In genomic region chr10:61453171-61453570, GRCm38 (mm10) we compare ENCODE assay signal across 11 mouse cellular contexts. TPM values are rescaled to one million over a fixed set of nuclear protein-coding genes. Genes with fewer than 3 reads are reported as not detected.
DNase-seq lines count a peak whose midpoint lies in the region; ATAC-seq and TF ChIP-seq lines count a peak whose summit lies in the region.
"Not testable (repeated sequence)": the region's sequence is repeated elsewhere in the genome, so short reads cannot be mapped to it uniquely, and the experiment has no call there.
"Had no signal": no experiment of that assay in that cellular context is flagged by ENCODE, and none has a peak within 500 bp of the region (broad histone marks: within the 10 kb centered on the region; RNA-seq: fewer than 3 reads in every experiment).

No protein-coding gene starts in this region.

- not testable (repeated sequence) for H3K27me3 ChIP-seq in embryonic facial prominence, embryonic 12.5 days; forebrain, embryonic 15.5 days; hindbrain, embryonic 13.5 days; limb, embryonic 10.5 days (ENCODE audit: low read depth, poor library complexity, severe bottlenecking); lung, embryonic 15.5 days; midbrain, postnatal 0 days (ENCODE audit: insufficient read depth, low read length); stomach, embryonic 16.5 days (ENCODE audit: control insufficient read depth, insufficient read depth, low read length)

- H3K27ac ChIP-seq in embryonic facial prominence, embryonic 12.5 days; forebrain, embryonic 15.5 days (replicated peaks); hindbrain, embryonic 13.5 days; lung, embryonic 15.5 days; midbrain, postnatal 0 days (ENCODE audit: low read depth, low read length); stomach, embryonic 16.5 days (ENCODE audit: low read length): not testable (repeated sequence)
- H3K27ac ChIP-seq in limb, embryonic 10.5 days, result 0 out of 2 replicates have a peak overlapping the region, but pooled peaks have one; percentile 95

- TF ChIP-seq CTCF in midbrain, postnatal 0 days (IDR thresholded peaks at IDR 0.05), result peak; percentile 19; the same call in 1 of the 2 replicates

- DNase-seq in CD4-positive helper T cell, adult 2 months (ENCODE audit: low read depth, low spot score), result peak; percentile 35
- DNase-seq in limb, embryonic 10.5 days (ENCODE audit: low spot score); midbrain, postnatal 0 days (ENCODE audit: low spot score): not testable (repeated sequence)

- peak overlapping the region; percentile 96 for H3K4me3 ChIP-seq in embryonic facial prominence, embryonic 12.5 days
- not testable (repeated sequence) for H3K4me3 ChIP-seq in forebrain, embryonic 15.5 days; midbrain, postnatal 0 days (ENCODE audit: low read depth, low read length); stomach, embryonic 16.5 days (replicated peaks; ENCODE audit: low read length)
- H3K4me3 ChIP-seq in hindbrain, embryonic 13.5 days, result peak overlapping the region; percentile 83; the same call in 1 of the 2 replicates
- H3K4me3 ChIP-seq in limb, embryonic 10.5 days, result peak overlapping the region; percentile 99
- 0 out of 2 replicates have a peak overlapping the region, but pooled peaks have one; percentile 93 for H3K4me3 ChIP-seq in lung, embryonic 15.5 days

- not testable (repeated sequence) for H3K36me3 ChIP-seq in embryonic facial prominence, embryonic 12.5 days; forebrain, embryonic 15.5 days; hindbrain, embryonic 13.5 days; lung, embryonic 15.5 days; midbrain, postnatal 0 days (ENCODE audit: insufficient read depth, low read length); stomach, embryonic 16.5 days (ENCODE audit: control insufficient read depth, insufficient read depth, low read length)
- peaks cover 27% of the 10 kb centered on the region for H3K36me3 ChIP-seq in limb, embryonic 10.5 days

- WGBS in embryonic facial prominence, embryonic 12.5 days, result 89% methylated on average over 3 of the region's 3 CpGs
- WGBS in forebrain, embryonic 15.5 days, result 70% methylated on average over 3 of the region's 3 CpGs
- 74% methylated on average over 3 of the region's 3 CpGs for WGBS in hindbrain, embryonic 13.5 days
- WGBS in limb, embryonic 10.5 days, result 80% methylated on average over 3 of the region's 3 CpGs
- WGBS in lung, embryonic 15.5 days, result 68% methylated on average over 3 of the region's 3 CpGs
- WGBS in midbrain, postnatal 0 days, result 62% methylated on average over 3 of the region's 3 CpGs
- 71% methylated on average over 3 of the region's 3 CpGs for WGBS in stomach, embryonic 16.5 days

- not testable (repeated sequence) for H3K9me3 ChIP-seq in embryonic facial prominence, embryonic 12.5 days; forebrain, embryonic 15.5 days; hindbrain, embryonic 13.5 days; limb, embryonic 10.5 days (replicated peaks); lung, embryonic 15.5 days; midbrain, postnatal 0 days (ENCODE audit: low read length); stomach, embryonic 16.5 days (replicated peaks; ENCODE audit: control insufficient read depth, low read length)

- not testable (repeated sequence) for H3K9ac ChIP-seq in embryonic facial prominence, embryonic 12.5 days; forebrain, embryonic 15.5 days (replicated peaks); hindbrain, embryonic 13.5 days; lung, embryonic 15.5 days; midbrain, postnatal 0 days (replicated peaks; ENCODE audit: low read length, poor library complexity, severe bottlenecking); stomach, embryonic 16.5 days (ENCODE audit: low read length)

- not testable (repeated sequence) for ATAC-seq in embryonic facial prominence, embryonic 12.5 days (ENCODE audit: insufficient number of reproducible peaks, insufficient read depth, low FRiP score, low TSS enrichment); lung, embryonic 15.5 days (ENCODE audit: borderline replicate concordance, extremely low read depth, low FRiP score, low TSS enrichment); stomach, embryonic 16.5 days (ENCODE audit: insufficient read depth, low FRiP score)
- ATAC-seq in forebrain, embryonic 15.5 days (replicated peaks), result peak; percentile 27
- ATAC-seq in hindbrain, embryonic 13.5 days (ENCODE audit: low FRiP score), result peak; percentile 37
- 0 out of 2 replicates have a peak, but pooled peaks have one; percentile 5 for ATAC-seq in midbrain, postnatal 0 days (ENCODE audit: low FRiP score)

- H3K4me1 ChIP-seq in embryonic facial prominence, embryonic 12.5 days, result peaks cover 27% of the 10 kb centered on the region
- peaks cover 36% of the 10 kb centered on the region for H3K4me1 ChIP-seq in forebrain, embryonic 15.5 days
- peaks cover 34% of the 10 kb centered on the region for H3K4me1 ChIP-seq in hindbrain, embryonic 13.5 days (replicated peaks)
- H3K4me1 ChIP-seq in limb, embryonic 10.5 days, result peaks cover 22% of the 10 kb centered on the region
- peaks cover 24% of the 10 kb centered on the region for H3K4me1 ChIP-seq in lung, embryonic 15.5 days
- not testable (repeated sequence) for H3K4me1 ChIP-seq in midbrain, postnatal 0 days (ENCODE audit: insufficient read depth, low read length)
- H3K4me1 ChIP-seq in stomach, embryonic 16.5 days (ENCODE audit: control insufficient read depth, insufficient read depth, low read length), result peaks cover 15% of the 10 kb centered on the region

- peak overlapping the region; percentile 35 for H3K4me2 ChIP-seq in embryonic facial prominence, embryonic 12.5 days (replicated peaks)
- not testable (repeated sequence) for H3K4me2 ChIP-seq in forebrain, embryonic 15.5 days (replicated peaks); lung, embryonic 15.5 days
- H3K4me2 ChIP-seq in hindbrain, embryonic 13.5 days, result 0 out of 2 replicates have a peak overlapping the region, but pooled peaks have one; percentile 6
- peak overlapping the region; percentile 73 for H3K4me2 ChIP-seq in midbrain, postnatal 0 days (ENCODE audit: low read depth, low read length, poor library complexity, severe bottlenecking)
- H3K4me2 ChIP-seq in stomach, embryonic 16.5 days (ENCODE audit: low read depth, low read length), result 0 out of 2 replicates have a peak overlapping the region, but pooled peaks have one; percentile 21

RNA-seq across cellular contexts. Expression of gene Eif4ebp2, which starts 0.7 kb away (rescaled TPM):
- 60.4 and 64.9 TPM in 2 replicates for polyA plus RNA-seq in embryonic facial prominence, embryonic 12.5 days (2016; fragmentation: Nextera tagmentation; extraction: Ambion mirVana)
- polyA plus RNA-seq in forebrain, embryonic 15.5 days (2015; fragmentation: Nextera tagmentation; extraction: Ambion mirVana), result 89.3 and 94.1 TPM in 2 replicates
- polyA plus RNA-seq in hindbrain, embryonic 13.5 days (2015; fragmentation: Nextera tagmentation; extraction: Ambion mirVana), result 66.3 and 66.4 TPM in 2 replicates
- 83.2 and 85.7 TPM in 2 replicates for polyA plus RNA-seq in limb, embryonic 10.5 days (2016; fragmentation: Nextera tagmentation; extraction: Ambion mirVana)
- polyA plus RNA-seq in lung, embryonic 15.5 days (2015; fragmentation: Nextera tagmentation; extraction: Ambion mirVana), result 69.3 and 71.4 TPM in 2 replicates
- total RNA-seq in midbrain, postnatal 0 days (2014; rRNA removed), result 14.2 and 18.5 TPM in 2 replicates
- polyA plus RNA-seq in midbrain, postnatal 0 days (2015; fragmentation: Nextera tagmentation; extraction: Ambion mirVana), result 24.9 and 27.0 TPM in 2 replicates
- polyA plus RNA-seq in stomach, embryonic 16.5 days (2015; fragmentation: Nextera tagmentation; extraction: Ambion mirVana), result 40.7 and 46.6 TPM in 2 replicates

RNA-seq across cellular contexts. Expression of gene Lrrc20, which starts 22.4 kb away (rescaled TPM):
- polyA plus RNA-seq in embryonic facial prominence, embryonic 12.5 days (2016; fragmentation: Nextera tagmentation; extraction: Ambion mirVana), result 10.9 and 12.7 TPM in 2 replicates
- polyA plus RNA-seq in forebrain, embryonic 15.5 days (2015; fragmentation: Nextera tagmentation; extraction: Ambion mirVana), result 22.1 and 23.0 TPM in 2 replicates
- polyA plus RNA-seq in hindbrain, embryonic 13.5 days (2015; fragmentation: Nextera tagmentation; extraction: Ambion mirVana), result 15.3 and 16.1 TPM in 2 replicates
- polyA plus RNA-seq in limb, embryonic 10.5 days (2016; fragmentation: Nextera tagmentation; extraction: Ambion mirVana), result 10.9 and 11.4 TPM in 2 replicates
- polyA plus RNA-seq in lung, embryonic 15.5 days (2015; fragmentation: Nextera tagmentation; extraction: Ambion mirVana), result 7.9 and 8.2 TPM in 2 replicates
- 11.2 and 15.5 TPM in 2 replicates for total RNA-seq in midbrain, postnatal 0 days (2014; rRNA removed)
- polyA plus RNA-seq in midbrain, postnatal 0 days (2015; fragmentation: Nextera tagmentation; extraction: Ambion mirVana), result 8.1 and 8.3 TPM in 2 replicates
- 5.6 and 6.0 TPM in 2 replicates for polyA plus RNA-seq in stomach, embryonic 16.5 days (2015; fragmentation: Nextera tagmentation; extraction: Ambion mirVana)

RNA-seq across cellular contexts. Expression of gene Nodal, which starts 35.4 kb away (rescaled TPM):
- polyA plus RNA-seq in embryonic facial prominence, embryonic 12.5 days (2016; fragmentation: Nextera tagmentation; extraction: Ambion mirVana), result 0.10 TPM in 1 of 2 replicates, not detected in the other
- polyA plus RNA-seq in forebrain, embryonic 15.5 days (2015; fragmentation: Nextera tagmentation; extraction: Ambion mirVana), result 0.19 and 0.36 TPM in 2 replicates
- polyA plus RNA-seq in hindbrain, embryonic 13.5 days (2015; fragmentation: Nextera tagmentation; extraction: Ambion mirVana), result 0.09 TPM in 1 of 2 replicates, not detected in the other
- 0.13 and 0.36 TPM in 2 replicates for polyA plus RNA-seq in limb, embryonic 10.5 days (2016; fragmentation: Nextera tagmentation; extraction: Ambion mirVana)
- 0.09 TPM in 1 of 2 replicates, not detected in the other for polyA plus RNA-seq in lung, embryonic 15.5 days (2015; fragmentation: Nextera tagmentation; extraction: Ambion mirVana)
- 0.38 and 0.47 TPM in 2 replicates for total RNA-seq in midbrain, postnatal 0 days (2014; rRNA removed)
- 0.26 and 0.37 TPM in 2 replicates for polyA plus RNA-seq in midbrain, postnatal 0 days (2015; fragmentation: Nextera tagmentation; extraction: Ambion mirVana)
- polyA plus RNA-seq in stomach, embryonic 16.5 days (2015; fragmentation: Nextera tagmentation; extraction: Ambion mirVana), result 0.21 and 0.31 TPM in 2 replicates
- total RNA-seq: neutrophil, adult 5-6 weeks had no signal
- polyA plus RNA-seq: Patski; small intestine, adult 2 months had no signal
